Mouse (Mus musculus): ENCODE data around the gene Zbtb12.
"Not testable (repeated sequence)": the region's sequence is repeated elsewhere in the genome, so short reads cannot be mapped to it uniquely, and the experiment has no call there.

DNA sequence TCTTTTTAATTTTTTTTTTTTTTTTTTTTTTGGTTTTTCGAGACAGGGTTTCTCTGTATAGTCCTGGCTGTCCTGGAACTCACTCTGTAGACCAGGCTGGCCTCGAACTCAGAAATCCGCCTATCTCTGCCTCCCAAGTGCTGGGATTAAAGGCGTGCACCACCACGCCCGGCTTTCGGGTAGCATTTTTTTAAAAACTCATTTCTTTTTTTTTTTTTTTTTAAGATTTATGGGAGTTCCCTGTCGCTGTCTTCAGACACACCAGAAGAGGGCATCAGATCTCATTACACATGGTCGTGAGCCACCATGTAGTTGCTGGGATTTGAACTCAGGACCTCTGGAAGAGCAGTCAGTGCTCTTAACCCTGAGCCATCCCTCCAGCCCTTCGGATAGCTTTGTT, 22.7 kb downstream of the Zbtb12 start:
- not testable (repeated sequence) for TF ChIP-seq CTCF (conservative IDR thresholded peaks at IDR 0.05 in 1 of 2, IDR thresholded peaks at IDR 0.05 in 1 of 2; ENCODE audit: low read depth in 2 of 2, low read length in 2 of 2); MYC (IDR thresholded peaks at IDR 0.05; ENCODE audit: low read depth, low read length); ETS1 (conservative IDR thresholded peaks at IDR 0.05; ENCODE audit: low read depth, low read length)

Measured in CH12.LX (cell line).